Mouse (Mus musculus) embryonic facial prominence, embryonic 11.5 days (tissue): ENCODE measurements around the gene Ddrgk1. TPM values are rescaled to one million over a fixed set of nuclear protein-coding genes. Genes with fewer than 3 reads are reported as not detected.
"Not testable (repeated sequence)": the region's sequence is repeated elsewhere in the genome, so short reads cannot be mapped to it uniquely, and the experiment has no call there.

Experiments
- ATAC-seq: fragments of 200-750 bp; cut with Nextera tagmentation; replicated peaks from 2 replicates; pipeline ENCODE4 v1.8.0; 2017; ENCODE audit warnings: low read depth; ENCODE audit not compliant: insufficient number of reproducible peaks, low FRiP score, low TSS enrichment
- DNase-seq: peaks from one replicate; pipeline ENCODE4 v3.0.0-alpha.2; 2015; ENCODE audit warnings: low spot score
- H3K27ac ChIP-seq: fragments of 300-500 bp; sonication (generic); replicated peaks from 2 replicates; pipeline ENCODE4 v1.5.1; 2014; ENCODE audit warnings: mild to moderate bottlenecking, low read depth, low read length, control low read depth
- H3K27me3 ChIP-seq: fragments of 300-500 bp; sonication (generic); 2 replicates; pipeline ENCODE4 v1.6.1; 2014; ENCODE audit warnings: mild to moderate bottlenecking, low read length, moderate library complexity, mixed read lengths; ENCODE audit not compliant: control insufficient read depth, insufficient read depth
- H3K36me3 ChIP-seq: fragments of 300-500 bp; sonication (generic); replicated peaks from 2 replicates; pipeline ENCODE4 v1.6.1; 2014; ENCODE audit warnings: low read depth, mild to moderate bottlenecking, low read length, moderate library complexity, mixed read lengths; ENCODE audit not compliant: control insufficient read depth, insufficient read depth
- H3K4me1 ChIP-seq: fragments of 300-500 bp; sonication (generic); 2 replicates; pipeline ENCODE4 v1.6.1; 2014; ENCODE audit warnings: low read length, mixed read lengths; ENCODE audit not compliant: control insufficient read depth, insufficient read depth
- H3K4me2 ChIP-seq: fragments of 300-500 bp; sonication (generic); 2 replicates; pipeline ENCODE4 v1.6.1; 2014; ENCODE audit warnings: low read depth, mild to moderate bottlenecking, control low read depth, low read length, moderate library complexity
- H3K4me3 ChIP-seq: fragments of 300-500 bp; sonication (generic); 2 replicates; pipeline ENCODE4 v1.5.1; 2014; ENCODE audit warnings: low read depth, low read length, control low read depth
- H3K9ac ChIP-seq: fragments of 300-500 bp; sonication (generic); replicated peaks from 2 replicates; pipeline ENCODE4 v1.6.1; 2014; ENCODE audit warnings: mild to moderate bottlenecking, control low read depth, low read length
- H3K9me3 ChIP-seq: fragments of 300-500 bp; sonication (generic); replicated peaks from 2 replicates; pipeline ENCODE4 v1.6.1; 2016; ENCODE audit warnings: mild to moderate bottlenecking, low read length, inconsistent platforms, mixed read lengths; ENCODE audit not compliant: control insufficient read depth
- WGBS: fragments of 180-500 bp; shearing (Covaris S2); extraction: QIAGEN DNeasy Blood & Tissue Kit; methylation state at CpG from one replicate; pipeline ENCODE4 v1.1.7; 2014; 5-methylcytosine and 5-hydroxymethylcytosine counted together
- polyA plus RNA-seq: library from polyadenylated mRNA; unstranded; fragments of >200 nt; fragmentation: Nextera tagmentation; extraction: Ambion mirVana; gene quantifications from 2 replicates; pipeline ENCODE4 v1.2.1, GENCODE M21; 2014

Ddrgk1 gene
- polyA plus RNA-seq, 1 experiment from 2014 or later, result 45.0 TPM

- not testable (repeated sequence) for H3K9me3 ChIP-seq, H3K4me3 ChIP-seq, H3K4me2 ChIP-seq, DNase-seq, ATAC-seq, H3K27ac ChIP-seq, H3K4me1 ChIP-seq, H3K9ac ChIP-seq, H3K27me3 ChIP-seq, H3K36me3 ChIP-seq
- 81% methylated on average over 6 of the region's 6 CpGs for WGBS
Observed at GRCm38 (mm10) chr2:130649028-130649427, 15.4 kb downstream of the Ddrgk1 start.

DNA sequence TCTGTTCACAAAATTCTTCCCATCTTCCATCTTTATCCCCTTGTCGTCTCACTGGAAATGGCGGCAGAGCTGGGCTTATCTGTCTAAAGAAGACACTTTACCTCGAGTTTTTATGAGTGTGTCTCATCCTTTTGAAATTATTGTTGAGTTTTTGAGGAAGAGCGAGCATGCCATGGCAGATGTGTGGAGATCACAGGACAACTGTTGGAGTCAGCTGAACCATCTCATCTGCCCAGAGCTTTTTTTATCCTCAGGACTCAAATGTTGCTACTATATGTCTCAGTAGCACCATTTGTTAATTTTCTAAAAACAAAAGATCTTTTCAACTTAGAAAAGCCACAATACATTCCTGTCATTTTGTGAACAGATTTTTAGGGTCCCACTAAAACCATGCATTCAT, 19.3 kb downstream of the Ddrgk1 start:
- Histone ChIP-seq H3K4me2 (no peak overlapping the region), H3K9ac (no peak overlapping the region), H3K9me3 (no peaks in the 10 kb centered on the region), H3K27me3 (no peaks in the 10 kb centered on the region), H3K4me3 (no peak overlapping the region), H3K36me3 (no peaks in the 10 kb centered on the region), H3K27ac (no peak overlapping the region), H3K4me1 (no peaks in the 10 kb centered on the region)
- ATAC-seq, result no peak
- DNase-seq, result no peak
- 80% methylated on average over 4 of the region's 4 CpGs for WGBS

DNA sequence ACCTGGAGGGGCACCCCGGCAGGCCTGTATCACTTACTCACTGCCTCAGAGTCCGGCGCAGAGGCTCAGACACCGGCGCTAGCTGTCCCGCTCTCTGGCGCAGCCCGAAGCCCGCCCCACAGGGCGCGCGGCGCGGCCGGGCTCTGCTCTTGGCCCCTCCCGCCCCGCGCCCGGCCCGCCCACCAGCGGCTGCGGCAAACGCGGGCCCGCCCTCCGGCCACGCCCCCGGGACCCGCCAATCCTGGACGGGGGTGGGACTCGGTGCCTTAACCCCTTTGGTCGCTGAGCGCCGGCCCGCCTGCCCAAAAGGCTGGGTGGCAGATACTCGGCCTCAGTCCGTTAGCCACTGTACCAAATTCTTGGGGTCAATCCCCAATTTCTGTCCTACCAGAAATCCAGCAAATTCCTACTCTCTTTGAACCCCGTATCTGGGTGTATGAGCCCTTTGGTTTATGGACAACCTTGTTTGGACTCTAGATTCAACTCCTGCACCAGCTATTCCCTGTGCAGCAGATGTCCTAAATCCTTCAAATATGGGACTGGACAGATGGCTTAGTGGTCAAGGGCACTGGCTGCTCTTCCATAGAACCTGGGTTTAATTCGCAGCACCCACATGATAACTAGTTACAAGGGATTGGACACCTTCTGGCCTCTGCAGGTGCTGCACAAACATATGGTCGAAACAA, 21.6 kb downstream of the Ddrgk1 start, which contains the start of gene Lzts3:
TSS of gene Lzts3 (minus strand) at position 120 of the 686 bp plus-strand sequence.
- Histone ChIP-seq H3K4me1 (no peaks in the 10 kb centered on the region), H3K27me3 (peaks cover 9% of the 10 kb centered on the region), H3K36me3 (no peaks in the 10 kb centered on the region), H3K9me3 (no peaks in the 10 kb centered on the region), H3K9ac (peak within 1 kb of the TSS; percentile 46), H3K4me3 (peak within 1 kb of the TSS; percentile 58), H3K27ac (no peak within 1 kb of the TSS), H3K4me2 (peak within 1 kb of the TSS; percentile 97)
- peak; percentile 96 for DNase-seq
- peak; percentile 97 for ATAC-seq
- WGBS, result 4% methylated on average over 28 of the region's 40 CpGs

- WGBS, result 0% methylated on average over 15 of the region's 27 CpGs
- peak; percentile 53 for ATAC-seq
- Histone ChIP-seq H3K9me3 (no peaks in the 10 kb centered on the region), H3K4me3 (peak overlapping the region; percentile 58), H3K4me1 (no peaks in the 10 kb centered on the region), H3K36me3 (no peaks in the 10 kb centered on the region), H3K4me2 (peak overlapping the region; percentile 97), H3K9ac (peak overlapping the region; percentile 46), H3K27ac (no peak overlapping the region), H3K27me3 (peaks cover 10% of the 10 kb centered on the region)
- peak; percentile 40 for DNase-seq
Observed at GRCm38 (mm10) chr2:130642197-130642660, 22.2 kb downstream of the Ddrgk1 start.

GRCm38 (mm10) chr2:130641351-130642025, 23.0 kb downstream of the Ddrgk1 start:
- Histone ChIP-seq H3K4me2 (no peak overlapping the region; the same call in 1 of the 2 replicates), H3K36me3 (no peaks in the 10 kb centered on the region), H3K27me3 (peaks cover 14% of the 10 kb centered on the region), H3K9ac (no peak overlapping the region), H3K9me3 (no peaks in the 10 kb centered on the region), H3K4me1 (no peaks in the 10 kb centered on the region), H3K27ac (no peak overlapping the region), H3K4me3 (peak overlapping the region; percentile 58; the same call in 1 of the 2 replicates)
- ATAC-seq (no peak), DNase-seq (no peak)
- 64% methylated on average over 6 of the region's 6 CpGs for WGBS

DNA sequence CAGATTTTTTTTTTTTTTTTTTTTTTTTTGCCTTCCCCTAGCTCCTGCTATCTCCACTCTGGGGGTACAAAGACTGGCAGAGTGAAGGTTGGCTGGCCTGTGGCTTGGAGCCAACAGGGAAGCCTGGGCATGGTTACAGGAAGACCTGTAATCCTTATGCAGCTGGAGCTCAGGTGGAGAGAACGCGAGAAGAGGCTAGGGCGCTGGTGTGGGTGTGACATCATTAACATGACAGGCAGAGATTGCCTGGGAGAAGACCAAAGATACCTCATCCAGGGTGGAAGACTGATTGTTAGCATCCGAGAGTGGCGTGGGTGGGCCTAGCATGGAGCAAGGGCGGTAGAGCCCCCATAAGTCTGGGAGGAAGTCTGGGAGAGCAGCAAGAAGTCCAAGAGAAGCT, 25.2 kb downstream of the Ddrgk1 start:
- peaks cover 30% of the 10 kb centered on the region for H3K27me3 ChIP-seq
- ATAC-seq, result no peak
- no peak overlapping the region for H3K4me3 ChIP-seq
- H3K27ac ChIP-seq, result no peak overlapping the region
- no peak overlapping the region for H3K4me2 ChIP-seq
- no peak overlapping the region for H3K9ac ChIP-seq
- no peaks in the 10 kb centered on the region for H3K9me3 ChIP-seq
- WGBS, result 77% methylated on average over 6 of the region's 6 CpGs
- no peaks in the 10 kb centered on the region for H3K36me3 ChIP-seq
- DNase-seq, result no peak
- H3K4me1 ChIP-seq, result peaks cover 9% of the 10 kb centered on the region

- ATAC-seq, result no peak
- no peaks in the 10 kb centered on the region for H3K36me3 ChIP-seq
- WGBS, result 27% methylated on average over 16 of the region's 16 CpGs
- H3K9me3 ChIP-seq, result no peaks in the 10 kb centered on the region
- H3K27me3 ChIP-seq, result peaks cover 31% of the 10 kb centered on the region
- H3K4me3 ChIP-seq, result no peak overlapping the region
- H3K4me1 ChIP-seq, result peaks cover 9% of the 10 kb centered on the region
- H3K4me2 ChIP-seq, result no peak overlapping the region
- DNase-seq, result no peak
- H3K9ac ChIP-seq, result no peak overlapping the region
- no peak overlapping the region for H3K27ac ChIP-seq
Observed at GRCm38 (mm10) chr2:130638101-130638611, 26.3 kb downstream of the Ddrgk1 start.

- no peaks in the 10 kb centered on the region for H3K36me3 ChIP-seq
- peak overlapping the region; percentile 5; the same call in 1 of the 2 replicates for H3K4me3 ChIP-seq
- no peaks in the 10 kb centered on the region for H3K9me3 ChIP-seq
- peaks cover 31% of the 10 kb centered on the region for H3K27me3 ChIP-seq
- H3K4me1 ChIP-seq, result peaks cover 9% of the 10 kb centered on the region
- peak overlapping the region; percentile 22 for H3K9ac ChIP-seq
- H3K27ac ChIP-seq, result no peak overlapping the region
- peak; percentile 20 for DNase-seq
- H3K4me2 ChIP-seq, result peak overlapping the region; percentile 90
- no peak for ATAC-seq
- WGBS, result 13% methylated on average over 21 of the region's 21 CpGs
Observed at GRCm38 (mm10) chr2:130635847-130636246, 28.6 kb downstream of the Ddrgk1 start.
